ENCODE assay signal across 8 mouse cellular contexts in genomic region chr1:52631570-52631969, GRCm38 (mm10). TPM values are rescaled to one million over a fixed set of nuclear protein-coding genes. Genes with fewer than 3 reads are reported as not detected.
DNase-seq lines count a peak whose midpoint lies in the region; ATAC-seq and TF ChIP-seq lines count a peak whose summit lies in the region.

No protein-coding gene starts in this region.

- TF ChIP-seq POLR2A in kidney, adult 2 months (IDR thresholded peaks at IDR 0.05; ENCODE audit: low read depth, low read length): no peak

- H3K27ac ChIP-seq in heart, embryonic 14.5 days (replicated peaks in 1 of 2; ENCODE audit: control insufficient read depth in 1 of 2, insufficient read depth in 1 of 2, low read depth in 2 of 2, low read length in 2 of 2): no peak overlapping the region
- no peak overlapping the region for H3K27ac ChIP-seq in ES-E14 (ENCODE audit: insufficient read depth, low read depth, low read length, poor library complexity, severe bottlenecking)
- H3K27ac ChIP-seq in heart, embryonic 16.5 days (ENCODE audit: low read length): no peak overlapping the region
- no peak overlapping the region for H3K27ac ChIP-seq in midbrain, embryonic 10.5 days (replicated peaks)
- H3K27ac ChIP-seq in kidney, adult 2 months (ENCODE audit: insufficient read depth, low read depth, low read length): no peak overlapping the region

- DNase-seq in heart, adult 9 months (ENCODE audit: low spot score in 2 of 2): no peak
- peak; percentile 19 for DNase-seq in ES-E14 (ENCODE audit: low read depth, low spot score)
- no peak for DNase-seq in midbrain, embryonic 10.5 days (ENCODE audit: low spot score)
- DNase-seq in gastrocnemius, postnatal 4 days (ENCODE audit: low spot score in 2 of 2): no peak
- DNase-seq in kidney, adult 2 months: no peak

- H3K27me3 ChIP-seq in heart, embryonic 14.5 days (ENCODE audit: control insufficient read depth, insufficient read depth, low read length): no peaks in the 10 kb centered on the region
- no peaks in the 10 kb centered on the region for H3K27me3 ChIP-seq in heart, embryonic 16.5 days (ENCODE audit: control insufficient read depth, insufficient read depth, low read length)
- no peaks in the 10 kb centered on the region for H3K27me3 ChIP-seq in midbrain, embryonic 10.5 days (ENCODE audit: low read depth, poor library complexity, severe bottlenecking)
- H3K27me3 ChIP-seq in kidney, adult 2 months (replicated peaks; ENCODE audit: control insufficient read depth, insufficient read depth, low read length): no peaks in the 10 kb centered on the region

- TF ChIP-seq CTCF in kidney, adult 2 months (conservative IDR thresholded peaks at IDR 0.05; ENCODE audit: insufficient read depth, insufficient read length, low read depth, low read length): no peak

- H3K4me2 ChIP-seq in heart, embryonic 14.5 days (ENCODE audit: low read length): peak overlapping the region; percentile 63
- peak overlapping the region; percentile 61 for H3K4me2 ChIP-seq in heart, embryonic 16.5 days (ENCODE audit: low read depth, low read length)

- in situ Hi-C loops in ES-E14 (cut with MboI; ENCODE audit: low sequenced_read_pairs in 2 of 2, unreplicated experiment in 2 of 2): no loop called here

- peak overlapping the region in 1 of 2 experiments; percentile 69; a peak in 2 of 4 replicates for H3K4me3 ChIP-seq in heart, embryonic 14.5 days (ENCODE audit: control insufficient read depth in 1 of 2, insufficient read depth in 1 of 2, low read depth in 1 of 2, low read length in 2 of 2)
- H3K4me3 ChIP-seq in ES-E14 (ENCODE audit: insufficient read depth in 1 of 2, low read depth in 1 of 2, low read length in 2 of 2, poor library complexity in 1 of 2, severe bottlenecking in 1 of 2): peak overlapping the region in 1 of 2 experiments; percentile 99; a peak in 2 of 4 replicates
- peak overlapping the region; percentile 79; the same call in 1 of the 2 replicates for H3K4me3 ChIP-seq in heart, embryonic 16.5 days (ENCODE audit: low read length)
- H3K4me3 ChIP-seq in midbrain, embryonic 10.5 days: peak overlapping the region; percentile 90
- H3K4me3 ChIP-seq in kidney, adult 2 months (ENCODE audit: insufficient read depth, low read depth, low read length): no peak overlapping the region

- no peak for ATAC-seq in heart, embryonic 14.5 days (ENCODE audit: insufficient number of reproducible peaks, insufficient read depth, low FRiP score, low read depth)
- ATAC-seq in heart, embryonic 16.5 days (replicated peaks; ENCODE audit: extremely low read depth, insufficient read depth, low FRiP score): no peak
- ATAC-seq in erythroid progenitor cell, adult 5-6 weeks (replicated peaks; ENCODE audit: low FRiP score, poor library complexity, severe bottlenecking): no peak

- no peaks in the 10 kb centered on the region for H3K9me3 ChIP-seq in heart, embryonic 14.5 days (ENCODE audit: control insufficient read depth, low read length)
- H3K9me3 ChIP-seq in ES-E14 (ENCODE audit: control insufficient read depth, insufficient read depth, low read depth, low read length): no peaks in the 10 kb centered on the region
- H3K9me3 ChIP-seq in heart, embryonic 16.5 days (replicated peaks; ENCODE audit: control insufficient read depth, low read length): no peaks in the 10 kb centered on the region
- H3K9me3 ChIP-seq in midbrain, embryonic 10.5 days (replicated peaks): no peaks in the 10 kb centered on the region

- H3K9ac ChIP-seq in heart, embryonic 14.5 days (ENCODE audit: low read length): peak overlapping the region; percentile 78
- H3K9ac ChIP-seq in ES-E14 (ENCODE audit: insufficient read depth, low read depth, low read length, poor library complexity, severe bottlenecking): no peak overlapping the region
- H3K9ac ChIP-seq in heart, embryonic 16.5 days (ENCODE audit: low read length): no peak overlapping the region; the same call in 1 of the 2 replicates

- peaks cover 0 to 11% of the 10 kb centered on the region in 2 experiments; a peak in 3 of 4 replicates for H3K4me1 ChIP-seq in heart, embryonic 14.5 days (ENCODE audit: control insufficient read depth in 2 of 2, insufficient read depth in 2 of 2, low read length in 2 of 2)
- H3K4me1 ChIP-seq in ES-E14 (ENCODE audit: control insufficient read depth in 2 of 2, insufficient read depth in 2 of 2, low read length in 2 of 2, poor library complexity in 1 of 2): peaks cover 0 to 2% of the 10 kb centered on the region in 2 experiments; a peak in 1 of 4 replicates
- H3K4me1 ChIP-seq in heart, embryonic 16.5 days (ENCODE audit: control insufficient read depth, insufficient read depth, low read length): peaks cover 4% of the 10 kb centered on the region; the same call in 1 of the 2 replicates
- H3K4me1 ChIP-seq in midbrain, embryonic 10.5 days: peaks cover 12% of the 10 kb centered on the region
- no peaks in the 10 kb centered on the region for H3K4me1 ChIP-seq in kidney, adult 2 months (ENCODE audit: control insufficient read depth, insufficient read depth, low read length)

- WGBS in heart, embryonic 14.5 days: 72% methylated on average over 2 of the region's 2 CpGs
- 84% methylated on average over 2 of the region's 2 CpGs for WGBS in heart, embryonic 16.5 days
- WGBS in midbrain, embryonic 10.5 days: 73% methylated on average over 2 of the region's 2 CpGs
- WGBS in kidney, adult 2 months: 75% methylated on average over 2 of the region's 2 CpGs

- H3K36me3 ChIP-seq in heart, embryonic 14.5 days (ENCODE audit: control insufficient read depth, insufficient read depth, low read length): no peaks in the 10 kb centered on the region
- peaks cover 4% of the 10 kb centered on the region for H3K36me3 ChIP-seq in ES-E14 (ENCODE audit: control insufficient read depth, insufficient read depth, low read length, poor library complexity, severe bottlenecking)
- no peaks in the 10 kb centered on the region for H3K36me3 ChIP-seq in heart, embryonic 16.5 days (ENCODE audit: control insufficient read depth, insufficient read depth)
- H3K36me3 ChIP-seq in midbrain, embryonic 10.5 days: peaks cover 7% of the 10 kb centered on the region
- no peaks in the 10 kb centered on the region for H3K36me3 ChIP-seq in kidney, adult 2 months (ENCODE audit: control insufficient read depth, insufficient read depth, low read length)

TF ChIP-seq in ES-E14, 5 proteins besides CTCF, POLR2A, EP300 and RAD21:
- TF ChIP-seq ZC3H11A (IDR thresholded peaks at IDR 0.05; ENCODE audit: borderline replicate concordance, low read depth, low read length): no peak

RNA-seq across cellular contexts. Expression of gene Nemp2, which starts 1.1 kb away (rescaled TPM):
- polyA plus RNA-seq in heart, embryonic 14.5 days (2014; fragmentation: Nextera tagmentation; extraction: Ambion mirVana): 5.6 and 6.3 TPM in 2 replicates
- total RNA-seq in ES-E14 (2012; rRNA removed): 8.7 and 14.9 TPM in 2 replicates
- 4.7 and 5.7 TPM in 2 replicates for polyA plus RNA-seq in heart, embryonic 16.5 days (2015; fragmentation: Nextera tagmentation; extraction: Ambion mirVana)
- polyA plus RNA-seq in midbrain, embryonic 10.5 days (2016; fragmentation: Nextera tagmentation; extraction: Ambion mirVana): 8.7 and 9.8 TPM in 2 replicates
- total RNA-seq in erythroid progenitor cell, adult 5-6 weeks (2015; ENCODE audit: low replicate concordance): 4.6 and 11.2 TPM in 2 replicates
- total RNA-seq in erythroid progenitor cell, adult 5-6 weeks (2017; ENCODE audit: low replicate concordance): 3.1 and 4.5 TPM in 2 replicates
- total RNA-seq in gastrocnemius, postnatal 4 days (2021): 1 to 10 TPM; 4.2 to 5.8 TPM
- polyA plus RNA-seq in kidney, adult 2 months (2012; rRNA removed): 2.9 and 3.9 TPM in 2 replicates
